Mouse (Mus musculus) ovary, postnatal 10 days (tissue): ENCODE measurements around the gene Obsl1.

Source experiments
- DNase-seq: peaks from one replicate; pipeline ENCODE4 v3.0.0; 2022; ENCODE audit warnings: low spot score

Obsl1 gene

DNA sequence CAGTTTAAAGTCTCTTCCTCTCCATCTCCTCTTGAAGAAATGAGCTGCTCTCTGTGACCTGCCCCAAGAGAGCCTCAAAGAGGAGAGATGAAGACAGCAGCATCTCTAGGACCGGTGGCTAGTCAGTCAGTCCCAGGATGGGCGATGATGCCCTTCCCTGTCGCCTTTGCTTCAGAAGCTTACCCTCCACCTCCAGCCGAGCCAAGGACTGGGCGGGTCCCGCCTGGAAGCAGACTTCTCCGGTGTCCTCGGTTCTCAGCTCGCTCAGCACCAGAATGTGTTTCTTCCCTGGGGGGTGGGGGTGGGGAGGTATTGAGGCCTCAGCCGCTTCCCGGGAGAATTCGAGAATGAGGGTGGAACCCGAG is 19.2 kb downstream of the Obsl1 start:
- DNase-seq: no peak

DNA sequence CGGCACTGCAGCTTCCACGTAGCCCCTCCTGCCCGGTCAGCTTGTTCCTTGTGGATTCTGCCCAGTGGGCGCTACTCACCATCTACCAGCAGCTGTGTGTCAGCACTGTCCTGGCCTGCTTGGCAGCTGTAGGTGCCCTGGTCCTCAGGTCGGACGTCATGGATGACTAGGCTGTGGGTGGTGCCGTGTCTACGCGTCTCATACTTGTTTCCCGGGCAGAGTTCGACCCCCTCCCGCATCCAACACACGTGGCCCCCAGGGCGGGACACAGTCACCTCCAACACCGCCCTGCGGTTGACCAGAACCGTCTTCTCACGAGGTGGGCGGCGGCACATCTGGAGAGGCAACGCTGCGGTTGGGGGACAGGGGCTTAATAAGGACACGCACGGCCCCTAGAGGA is 19.7 kb downstream of the Obsl1 start:
- no peak for DNase-seq

DNA sequence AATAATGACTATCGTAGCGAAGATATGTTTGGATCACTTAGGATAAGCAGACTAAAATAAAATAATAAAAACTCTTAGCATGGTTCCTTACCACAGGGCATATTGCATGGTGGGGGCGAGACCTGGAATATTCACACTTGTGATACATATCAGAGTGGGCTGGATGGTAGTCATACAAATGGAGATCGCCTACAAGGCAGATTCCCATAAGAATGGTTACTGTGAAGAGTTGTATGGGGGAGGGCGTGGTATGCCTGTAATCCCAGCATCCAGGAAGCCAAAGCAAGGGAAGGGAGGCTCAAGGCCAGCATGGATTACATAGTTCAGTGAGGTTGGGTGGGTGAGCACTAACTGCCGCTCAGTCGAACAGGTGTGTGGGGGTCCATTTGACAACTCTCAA is 25.5 kb downstream of the Obsl1 start:
- no peak for DNase-seq

GRCm38 (mm10) chr1:75480036-75480435 is 26.2 kb downstream of the Obsl1 start:
- no peak for DNase-seq

GRCm38 (mm10) chr1:75479635-75479989 is 26.6 kb downstream of the Obsl1 start:
- no peak for DNase-seq

DNA sequence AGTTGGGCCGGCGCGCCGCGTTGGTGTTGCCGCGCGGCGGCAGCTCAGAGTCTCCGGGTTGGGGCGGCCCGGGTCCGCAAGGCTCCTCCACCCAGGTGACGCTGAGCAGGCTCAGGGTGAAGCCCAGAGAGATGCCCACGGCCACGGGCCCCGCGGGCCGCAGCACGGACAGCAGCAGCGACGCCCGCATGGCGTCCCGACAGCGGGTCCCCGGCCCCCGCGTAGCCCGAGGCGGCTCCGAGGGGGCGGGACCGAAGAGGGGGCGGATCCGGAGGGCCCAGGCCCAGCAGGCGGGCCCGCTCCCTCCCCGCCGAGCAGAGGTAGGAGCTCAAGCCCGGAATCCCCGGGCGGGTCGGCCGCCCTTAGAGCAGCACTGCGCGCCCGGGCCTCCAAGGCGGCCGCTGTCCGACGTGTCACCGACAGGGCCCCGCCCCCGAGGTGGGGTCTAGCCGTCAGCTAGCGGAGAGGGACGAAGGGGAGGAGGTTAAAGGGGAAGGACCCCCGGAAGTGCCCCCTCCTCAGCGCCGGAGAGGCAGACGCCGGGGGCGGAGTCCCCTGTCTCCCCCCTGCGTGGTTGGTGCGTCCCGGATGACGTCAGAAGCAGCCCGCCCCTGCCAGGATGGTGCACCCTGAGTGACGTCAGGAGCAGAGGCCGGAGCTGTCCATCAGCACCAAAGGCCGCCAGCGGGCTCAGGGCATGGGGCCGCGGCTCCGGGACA is 27.2 kb downstream of the Obsl1 start, which contains the start of the genes Chpf and Tmem198:
TSS of gene Chpf (minus strand) at position 392 of the 719 bp plus-strand sequence.
TSS of gene Tmem198 (plus strand) at position 617 of the 719 bp plus-strand sequence.
- peak; percentile 94 for DNase-seq

GRCm38 (mm10) chr1:75478497-75478896 is 27.8 kb downstream of the Obsl1 start:
- DNase-seq: no peak

GRCm38 (mm10) chr1:75477966-75478290 is 28.3 kb downstream of the Obsl1 start:
- DNase-seq: no peak

- peak; percentile 74 for DNase-seq
Measured at GRCm38 (mm10) chr1:75477264-75477965, 28.8 kb downstream of the Obsl1 start.

DNA sequence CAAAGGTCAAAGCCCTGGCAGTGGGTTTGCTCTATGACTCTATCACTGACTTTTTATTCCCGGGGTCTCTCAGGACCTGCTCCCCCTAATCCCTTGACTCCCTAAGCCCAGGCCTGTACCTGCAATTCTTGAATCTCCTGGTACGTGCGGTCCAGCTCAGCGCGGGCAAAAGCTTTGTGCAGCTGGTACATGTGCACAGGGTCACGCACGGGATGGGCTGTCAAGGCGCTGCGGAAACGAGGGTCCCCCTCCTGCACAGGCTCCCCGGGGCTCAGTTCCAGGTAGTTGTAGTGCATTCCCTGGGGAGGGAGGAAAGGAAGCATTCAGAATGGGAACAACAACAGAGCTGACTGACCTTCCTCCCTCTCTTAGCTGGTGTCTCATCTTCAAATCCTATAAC is 29.8 kb downstream of the Obsl1 start:
- no peak for DNase-seq

DNA sequence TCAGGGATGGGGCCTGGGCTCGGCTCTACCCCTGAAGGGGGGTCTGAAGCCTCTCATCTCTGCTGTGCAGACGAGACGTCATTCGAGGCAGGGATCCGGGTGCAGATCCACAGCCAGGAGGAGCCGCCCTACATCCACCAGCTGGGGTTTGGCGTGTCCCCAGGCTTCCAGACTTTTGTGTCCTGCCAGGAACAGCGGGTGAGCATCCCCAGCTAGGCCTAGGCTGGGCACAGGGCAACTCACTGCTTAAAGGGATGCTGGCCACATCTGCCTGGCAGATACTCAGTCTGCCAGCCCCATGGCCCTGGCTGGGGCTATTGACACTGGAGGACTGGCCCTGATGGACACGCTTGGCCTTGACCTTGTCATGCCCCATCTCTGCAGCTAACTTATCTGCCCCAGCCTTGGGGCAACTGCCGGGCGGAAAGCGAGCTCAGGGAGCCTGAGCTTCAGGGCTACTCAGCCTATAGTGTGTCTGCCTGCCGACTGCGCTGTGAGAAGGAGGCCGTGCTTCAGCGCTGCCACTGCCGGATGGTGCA is 36.9 kb downstream of the Obsl1 start:
- no peak for DNase-seq

DNA sequence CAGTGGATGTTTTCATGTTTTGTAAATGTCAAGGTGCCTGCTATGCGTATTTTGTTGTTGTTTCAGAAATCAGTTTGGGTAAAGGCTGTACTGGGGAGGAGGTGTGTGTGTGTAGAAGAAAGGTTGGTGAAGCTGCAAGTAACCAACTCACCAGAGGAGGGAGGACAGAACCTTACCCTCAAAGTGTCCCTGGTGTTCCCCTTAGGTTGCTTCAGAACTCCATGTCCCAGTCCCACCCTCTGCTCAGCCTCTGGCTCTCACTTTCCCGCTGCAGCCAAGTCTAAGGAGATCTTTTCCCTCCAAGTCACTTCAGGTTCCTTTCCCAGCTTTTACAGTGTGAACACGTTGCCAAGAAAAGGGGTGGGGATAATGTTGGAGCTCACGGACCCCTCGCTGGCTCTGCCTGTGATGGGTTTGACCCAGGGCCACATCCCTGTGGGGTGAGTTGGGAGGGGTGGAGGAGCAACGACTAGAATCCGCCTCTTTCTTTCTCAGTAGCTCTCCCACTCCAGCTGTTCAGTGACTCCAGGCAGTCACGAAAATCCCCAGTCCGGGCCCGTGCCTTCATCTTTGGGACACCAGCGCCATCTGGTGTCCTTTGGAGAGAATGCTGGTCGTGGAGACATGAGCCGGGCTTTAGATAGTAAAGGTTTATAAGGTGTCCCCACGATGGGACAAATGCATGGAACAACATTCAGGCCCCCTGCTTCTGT is 38.9 kb downstream of the Obsl1 start:
- DNase-seq: peak; percentile 69

- DNase-seq: no peak
Measured at GRCm38 (mm10) chr1:75463652-75464204, 42.5 kb downstream of the Obsl1 start.

GRCm38 (mm10) chr1:75462636-75463035 is 43.6 kb downstream of the Obsl1 start:
- no peak for DNase-seq

- no peak for DNase-seq
Measured at GRCm38 (mm10) chr1:75460297-75460696, 46.0 kb downstream of the Obsl1 start.

GRCm38 (mm10) chr1:75458789-75459684 is 47.2 kb downstream of the Obsl1 start:
- DNase-seq: no peak

DNA sequence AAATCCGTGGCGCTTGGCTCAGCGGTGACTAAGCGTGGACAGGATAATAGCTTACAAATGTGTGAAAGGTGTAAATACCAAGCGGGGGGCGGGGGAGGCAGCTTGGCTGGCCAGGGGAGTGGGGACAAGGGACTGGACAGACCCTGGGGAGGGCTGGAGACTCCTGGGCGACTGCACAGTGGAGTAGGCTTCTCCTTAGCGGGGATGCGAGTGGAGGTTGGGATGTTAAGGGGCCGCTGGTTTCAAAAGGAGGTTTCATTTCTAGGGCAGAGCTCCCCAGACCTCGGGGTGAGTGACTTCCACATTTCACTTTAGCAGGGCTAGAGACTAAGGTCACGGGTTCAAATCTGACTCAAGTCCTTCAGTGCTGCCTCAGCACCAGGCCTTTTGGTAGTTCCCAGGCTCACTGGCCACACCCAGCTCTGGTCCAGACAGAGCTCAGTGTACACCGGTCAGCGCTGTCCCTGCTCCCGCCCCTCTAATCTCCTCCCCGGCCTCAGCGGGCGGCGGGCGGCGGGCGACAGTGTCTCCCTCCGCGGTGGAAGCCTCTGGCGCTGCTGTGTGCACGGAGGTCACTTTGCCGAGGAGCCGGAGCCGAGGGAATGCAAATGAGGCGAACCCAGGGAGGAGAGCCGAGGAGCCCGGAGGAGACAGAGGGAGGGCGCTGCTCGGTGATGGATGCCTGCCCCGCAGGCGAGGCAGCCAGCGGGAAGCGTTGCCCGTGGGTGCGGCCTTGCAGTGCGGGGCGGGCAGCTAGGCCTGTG is 48.0 kb downstream of the Obsl1 start:
- DNase-seq: no peak

DNA sequence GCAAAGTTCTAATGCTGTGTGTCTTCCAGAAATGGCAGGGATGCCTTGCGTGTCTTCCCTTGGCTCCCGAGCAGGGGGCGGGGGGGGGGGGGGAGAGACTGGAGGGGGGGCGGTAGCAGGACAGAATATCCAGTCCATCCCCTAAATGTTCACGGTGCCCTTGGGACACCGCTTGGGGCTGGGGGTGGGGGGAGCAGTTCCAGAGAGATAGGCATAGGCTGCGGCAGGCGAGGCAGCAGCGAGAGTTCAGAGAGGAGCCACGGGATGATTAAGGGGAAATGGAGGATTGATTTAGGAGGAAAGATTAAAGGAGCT is 48.6 kb downstream of the Obsl1 start:
- no peak for DNase-seq

DNA sequence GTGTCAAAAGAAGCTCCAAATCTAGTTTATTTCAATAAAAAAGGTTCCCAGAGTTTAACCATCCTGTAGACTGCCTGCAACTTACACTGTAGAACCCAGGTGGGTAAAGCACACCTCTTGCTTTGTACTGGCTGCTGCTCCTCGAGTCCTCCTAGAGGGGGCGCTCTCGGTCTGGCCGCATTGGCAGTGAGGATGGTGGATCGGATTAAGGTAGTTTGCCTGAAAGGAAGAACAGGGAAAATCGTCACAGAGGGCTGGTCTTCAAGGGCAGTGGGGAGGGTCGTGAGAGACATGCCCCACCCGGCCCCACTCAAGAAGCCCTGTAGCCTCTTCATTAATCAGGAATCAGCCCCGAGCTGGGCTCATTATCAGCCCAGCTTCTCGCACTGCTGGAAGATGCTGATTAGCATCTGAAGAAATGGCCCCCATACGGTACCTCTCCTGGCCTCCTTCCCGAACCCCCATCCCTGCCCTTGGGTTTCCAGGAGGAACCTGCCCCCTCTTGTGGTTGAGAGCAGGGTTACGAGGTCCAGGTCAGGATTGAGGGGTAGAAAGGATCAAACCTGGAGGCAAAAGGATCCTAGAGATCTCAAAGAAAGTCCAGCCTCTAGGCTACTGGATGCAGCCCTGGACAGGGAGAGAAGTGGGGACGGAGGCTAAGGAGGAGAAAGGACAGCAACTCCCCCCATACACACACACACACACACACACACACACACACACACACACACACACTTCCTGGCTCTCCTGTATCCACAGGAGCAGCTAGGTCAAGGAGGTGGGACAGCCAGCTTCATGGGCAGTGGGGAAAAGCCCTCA is 49.3 kb downstream of the Obsl1 start:
- DNase-seq: no peak

DNA sequence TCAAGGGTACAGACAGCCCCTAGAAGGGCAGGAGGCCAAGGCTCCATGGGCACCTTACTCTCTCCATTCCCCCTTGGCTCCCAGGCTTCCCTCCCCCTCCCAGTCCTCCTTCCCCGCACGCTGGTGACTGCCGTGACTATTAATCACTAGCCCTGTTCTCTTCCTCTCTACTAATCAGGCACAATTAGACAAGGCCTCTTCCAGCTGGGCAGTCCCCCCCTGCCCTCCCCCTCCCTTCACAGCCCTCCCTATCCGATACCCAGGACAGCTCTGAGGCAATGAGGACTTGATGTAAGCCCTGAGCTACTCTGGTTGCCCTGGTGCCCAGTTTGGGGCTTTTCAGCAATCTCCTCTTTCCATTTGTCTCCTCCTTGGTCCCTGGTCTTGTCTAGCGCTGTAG is 50.3 kb downstream of the Obsl1 start:
- DNase-seq: no peak
